Mouse (Mus musculus): Measurements from ENCODE around the gene Cd80.
"Not testable (repeated sequence)": the region's sequence is repeated elsewhere in the genome, so short reads cannot be mapped to it uniquely, and the experiment has no call there.

Gene Cd80

GRCm38 (mm10) chr16:38472507-38472873 lies 17.1 kb downstream of the Cd80 start:
- no peak for DNase-seq (ENCODE audit: low read depth)

- DNase-seq (ENCODE audit: low read depth): no peak
Observed at GRCm38 (mm10) chr16:38473661-38474060, 18.3 kb downstream of the Cd80 start.

GRCm38 (mm10) chr16:38474677-38475286 lies 19.4 kb downstream of the Cd80 start:
- DNase-seq (ENCODE audit: low read depth): no peak

GRCm38 (mm10) chr16:38475681-38476311 lies 20.4 kb downstream of the Cd80 start:
- no peak for DNase-seq (ENCODE audit: low read depth)

- peak; percentile 19 for DNase-seq (ENCODE audit: low read depth)
Observed at GRCm38 (mm10) chr16:38476312-38477240, 21.2 kb downstream of the Cd80 start.

GRCm38 (mm10) chr16:38477241-38477608 lies 21.9 kb downstream of the Cd80 start:
- not testable (repeated sequence) for DNase-seq (ENCODE audit: low read depth)

GRCm38 (mm10) chr16:38478296-38478695 lies 22.9 kb downstream of the Cd80 start:
- DNase-seq (ENCODE audit: low read depth): no peak

GRCm38 (mm10) chr16:38481327-38481726 lies 26.0 kb downstream of the Cd80 start:
- DNase-seq (ENCODE audit: low read depth): no peak

GRCm38 (mm10) chr16:38482780-38483562 lies 27.6 kb downstream of the Cd80 start:
- DNase-seq (ENCODE audit: low read depth): peak; percentile 17

GRCm38 (mm10) chr16:38483582-38484309 lies 28.4 kb downstream of the Cd80 start:
- no peak for DNase-seq (ENCODE audit: low read depth)

- DNase-seq (ENCODE audit: low read depth): no peak
Observed at GRCm38 (mm10) chr16:38492551-38492950, 37.2 kb downstream of the Cd80 start.

- DNase-seq (ENCODE audit: low read depth): peak; percentile 29
Observed at GRCm38 (mm10) chr16:38493890-38494289, 38.5 kb downstream of the Cd80 start.

GRCm38 (mm10) chr16:38496604-38497140 lies 41.3 kb downstream of the Cd80 start:
- no peak for DNase-seq (ENCODE audit: low read depth)

- no peak for DNase-seq (ENCODE audit: low read depth)
Observed at GRCm38 (mm10) chr16:38502469-38502868, 47.1 kb downstream of the Cd80 start.

- no peak for DNase-seq (ENCODE audit: low read depth)
Observed at GRCm38 (mm10) chr16:38503528-38503927, 48.2 kb downstream of the Cd80 start.

GRCm38 (mm10) chr16:38506041-38506634 lies 50.8 kb downstream of the Cd80 start:
- peak; percentile 29 for DNase-seq (ENCODE audit: low read depth)

GRCm38 (mm10) chr16:38510846-38511245 lies 55.5 kb downstream of the Cd80 start:
- no peak for DNase-seq (ENCODE audit: low read depth)

GRCm38 (mm10) chr16:38519140-38519539 lies 63.8 kb downstream of the Cd80 start:
- no peak for DNase-seq (ENCODE audit: low read depth)

- DNase-seq (ENCODE audit: low read depth): no peak
Observed at GRCm38 (mm10) chr16:38521211-38521987, 66.0 kb downstream of the Cd80 start.

Data from fibroblast of lung, adult 2 months (primary cell).